Mouse (Mus musculus): ENCODE measurements around the gene Midn.
A peak's percentile ranks its signal among the peaks of the same experiment; 100 is the strongest.

The Midn gene

DNA sequence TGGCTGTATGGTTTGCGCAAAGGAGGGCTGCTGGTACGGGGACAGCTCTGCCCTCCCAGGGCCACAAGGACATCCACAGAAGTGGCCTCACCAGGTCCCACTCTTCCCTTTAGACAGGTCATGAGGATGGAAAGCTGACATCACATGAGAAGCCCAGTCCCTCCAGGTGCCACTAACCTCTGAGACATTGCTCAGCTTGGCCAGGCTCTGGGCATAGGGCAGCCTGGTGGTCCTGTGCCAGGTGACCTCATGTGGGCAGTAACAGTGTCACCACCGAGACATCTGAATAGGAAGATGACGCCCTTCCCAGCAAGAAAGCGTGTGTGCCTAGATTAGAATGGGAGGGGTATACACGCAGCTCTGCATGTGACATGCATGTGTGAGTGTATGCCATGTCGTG, 34.5 kb downstream of the Midn start:
- no peak for ATAC-seq (ENCODE audit: insufficient number of reproducible peaks, low FRiP score, low TSS enrichment)

DNA sequence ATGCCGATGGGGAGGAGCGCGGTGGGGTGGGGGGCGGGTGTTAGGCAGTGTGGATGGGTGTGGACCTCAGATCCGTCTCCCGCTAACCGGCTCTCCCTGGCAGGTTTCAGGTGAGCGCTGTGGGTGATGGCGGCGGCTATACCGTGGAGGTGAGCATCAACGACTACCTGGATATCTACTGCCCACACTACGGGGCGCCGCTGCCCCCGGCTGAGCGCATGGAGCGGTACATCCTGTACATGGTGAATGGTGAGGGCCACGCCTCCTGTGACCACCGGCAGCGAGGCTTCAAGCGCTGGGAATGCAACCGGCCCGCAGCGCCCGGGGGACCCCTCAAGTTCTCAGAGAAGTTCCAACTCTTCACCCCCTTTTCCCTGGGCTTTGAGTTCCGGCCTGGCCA, 38.6 kb downstream of the Midn start:
- ATAC-seq (ENCODE audit: insufficient number of reproducible peaks, low FRiP score, low TSS enrichment), result no peak

DNA sequence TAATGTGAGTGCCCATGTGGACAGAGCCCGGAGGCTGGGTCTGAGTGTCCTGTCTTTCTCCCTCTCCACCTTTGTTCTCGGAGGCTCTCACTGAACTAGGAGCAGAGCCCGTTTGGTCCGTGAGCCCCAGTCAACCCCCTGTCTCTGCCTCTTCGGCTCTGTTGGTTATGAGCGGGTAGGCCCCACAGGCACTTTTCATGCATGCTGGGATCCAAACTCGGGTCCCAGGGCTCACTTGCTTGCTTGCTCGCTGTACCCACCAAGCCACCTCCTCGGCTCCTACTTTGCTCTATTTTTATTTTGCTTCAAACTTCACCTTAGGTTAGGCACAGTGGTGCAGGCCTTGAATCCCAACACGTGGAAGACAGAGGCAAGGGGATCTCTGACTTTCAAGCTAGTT, 39.7 kb downstream of the Midn start:
- no peak for ATAC-seq (ENCODE audit: insufficient number of reproducible peaks, low FRiP score, low TSS enrichment)

DNA sequence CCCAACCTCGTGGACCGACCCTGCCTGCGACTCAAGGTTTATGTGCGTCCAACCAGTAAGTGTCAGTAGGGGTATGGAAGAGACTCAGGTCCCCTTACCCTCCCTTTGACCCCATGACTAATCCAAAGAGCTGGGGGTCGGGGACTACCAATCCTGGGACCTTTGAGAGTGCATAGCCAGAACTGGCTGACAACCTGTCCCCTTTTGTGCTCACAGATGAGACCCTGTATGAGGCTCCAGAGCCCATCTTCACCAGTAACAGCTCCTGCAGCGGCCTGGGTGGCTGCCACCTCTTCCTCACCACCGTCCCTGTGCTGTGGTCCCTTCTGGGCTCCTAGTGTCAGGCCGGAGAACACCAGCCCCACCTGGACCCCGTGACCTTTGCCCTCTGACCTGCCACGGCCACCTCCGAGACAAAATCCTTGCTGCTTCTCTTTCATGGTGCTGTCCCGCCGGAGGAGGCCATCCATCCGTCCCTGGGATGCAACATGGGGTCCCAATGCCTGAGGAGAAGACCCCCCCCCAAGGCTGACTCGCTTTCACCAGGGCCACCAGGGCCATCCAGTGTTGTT, 40.5 kb downstream of the Midn start:
- ATAC-seq (ENCODE audit: insufficient number of reproducible peaks, low FRiP score, low TSS enrichment), result no peak

DNA sequence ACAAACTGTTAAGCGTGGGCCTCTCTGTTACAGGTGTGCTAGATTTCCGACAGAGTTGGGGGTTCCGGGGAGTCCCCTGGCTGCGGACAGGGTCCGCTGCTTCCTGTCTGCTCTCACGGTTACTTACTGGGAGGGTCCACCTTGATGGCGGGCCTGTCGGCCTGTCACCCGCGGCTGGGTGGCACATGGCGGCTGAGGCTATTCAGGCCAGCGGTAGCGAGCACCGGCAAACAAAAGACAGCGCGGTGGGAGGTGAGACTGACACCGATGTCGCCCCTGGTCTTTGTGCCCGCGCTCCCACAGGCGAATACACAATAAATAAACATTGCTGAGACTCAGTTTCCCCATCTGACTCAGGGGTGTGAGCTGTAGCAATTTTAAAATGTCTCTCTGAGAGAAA, 41.9 kb downstream of the Midn start:
- no peak for ATAC-seq (ENCODE audit: insufficient number of reproducible peaks, low FRiP score, low TSS enrichment)

DNA sequence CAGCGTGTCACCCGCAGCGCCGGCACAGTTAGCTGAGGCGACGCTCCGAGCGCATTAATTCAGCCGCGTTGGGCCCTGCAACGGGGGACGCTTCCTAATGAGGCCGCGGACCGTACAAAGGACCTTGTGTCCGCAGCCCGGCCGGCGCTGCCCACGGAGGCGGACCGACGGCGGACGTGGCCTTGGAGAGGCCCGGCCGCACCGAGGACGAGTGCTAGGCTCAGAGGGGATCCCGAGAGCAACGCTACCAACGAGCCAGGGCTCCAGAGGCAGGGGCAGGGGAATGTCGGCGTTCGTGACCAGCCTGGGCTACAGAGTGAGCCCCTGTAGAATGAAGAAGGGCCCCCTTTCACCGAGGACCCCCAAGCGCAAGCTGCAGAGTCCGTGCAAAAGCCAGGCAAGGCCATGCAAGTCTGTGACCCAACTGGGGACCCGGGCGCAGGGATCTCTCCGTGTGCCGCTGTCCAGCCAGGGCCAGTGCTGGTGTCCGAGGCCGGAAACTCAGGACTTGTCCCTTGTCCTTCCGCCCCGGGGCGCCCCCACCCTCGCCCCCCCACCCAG, 42.5 kb downstream of the Midn start:
- no peak for ATAC-seq (ENCODE audit: insufficient number of reproducible peaks, low FRiP score, low TSS enrichment)

DNA sequence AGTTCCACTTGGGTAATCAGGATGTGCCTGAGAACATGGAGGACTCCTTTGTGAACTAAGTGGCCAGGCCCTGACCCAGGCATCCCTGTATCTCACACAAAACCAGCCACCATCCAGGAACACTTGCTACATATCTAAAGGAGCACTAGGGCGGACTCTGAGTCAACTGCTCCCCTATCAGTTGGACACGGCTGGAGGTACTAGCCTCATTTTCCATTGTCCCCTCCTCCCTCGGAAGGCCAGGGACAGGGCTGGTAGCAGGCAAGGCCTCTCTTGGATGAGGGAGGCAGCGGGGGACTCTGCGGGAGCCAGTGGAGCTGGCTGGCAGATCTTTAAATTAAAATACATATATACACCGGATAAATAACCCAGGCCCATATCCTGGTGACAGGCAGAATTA, 45.9 kb downstream of the Midn start:
- no peak for ATAC-seq (ENCODE audit: insufficient number of reproducible peaks, low FRiP score, low TSS enrichment)

DNA sequence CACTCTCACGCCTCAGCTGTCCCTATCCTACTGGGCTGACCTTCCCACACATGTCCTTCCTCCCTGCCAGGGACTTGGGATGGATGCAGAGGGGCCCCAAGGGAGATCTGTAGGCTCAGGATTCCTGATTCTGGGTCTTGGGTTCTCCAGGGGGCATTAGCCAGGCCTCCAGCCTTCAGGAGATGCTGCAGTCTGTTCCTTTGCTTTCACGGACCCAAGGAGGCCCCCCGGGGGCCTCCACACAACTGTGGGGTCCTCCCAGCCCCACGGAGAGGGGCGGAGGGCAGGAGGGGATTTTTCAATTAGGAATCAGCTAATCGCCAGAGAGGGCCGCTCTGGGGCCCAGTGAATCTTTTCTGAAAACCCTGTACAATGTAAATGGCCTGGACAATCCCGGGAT, 46.4 kb downstream of the Midn start:
- no peak for ATAC-seq (ENCODE audit: insufficient number of reproducible peaks, low FRiP score, low TSS enrichment)

DNA sequence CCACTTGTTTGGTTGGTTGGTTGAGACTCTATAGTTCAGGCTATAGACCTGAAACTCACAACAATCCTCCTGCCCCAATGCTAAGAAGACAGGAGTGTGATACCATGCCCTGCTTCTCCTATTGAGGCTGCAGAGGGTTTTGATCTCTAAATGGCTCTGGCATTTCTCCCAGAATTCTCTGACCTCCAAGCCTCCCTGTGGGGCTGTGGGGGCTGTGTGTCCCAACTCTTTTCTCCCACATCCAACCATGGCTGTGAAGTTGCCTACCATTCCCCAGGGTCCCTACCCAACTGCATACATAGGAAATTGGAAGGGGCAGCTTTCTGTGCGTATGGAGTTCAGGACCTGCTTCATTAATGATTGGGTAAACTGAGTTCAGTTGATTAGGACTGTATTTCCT, 48.1 kb downstream of the Midn start:
- no peak for ATAC-seq (ENCODE audit: insufficient number of reproducible peaks, low FRiP score, low TSS enrichment)

DNA sequence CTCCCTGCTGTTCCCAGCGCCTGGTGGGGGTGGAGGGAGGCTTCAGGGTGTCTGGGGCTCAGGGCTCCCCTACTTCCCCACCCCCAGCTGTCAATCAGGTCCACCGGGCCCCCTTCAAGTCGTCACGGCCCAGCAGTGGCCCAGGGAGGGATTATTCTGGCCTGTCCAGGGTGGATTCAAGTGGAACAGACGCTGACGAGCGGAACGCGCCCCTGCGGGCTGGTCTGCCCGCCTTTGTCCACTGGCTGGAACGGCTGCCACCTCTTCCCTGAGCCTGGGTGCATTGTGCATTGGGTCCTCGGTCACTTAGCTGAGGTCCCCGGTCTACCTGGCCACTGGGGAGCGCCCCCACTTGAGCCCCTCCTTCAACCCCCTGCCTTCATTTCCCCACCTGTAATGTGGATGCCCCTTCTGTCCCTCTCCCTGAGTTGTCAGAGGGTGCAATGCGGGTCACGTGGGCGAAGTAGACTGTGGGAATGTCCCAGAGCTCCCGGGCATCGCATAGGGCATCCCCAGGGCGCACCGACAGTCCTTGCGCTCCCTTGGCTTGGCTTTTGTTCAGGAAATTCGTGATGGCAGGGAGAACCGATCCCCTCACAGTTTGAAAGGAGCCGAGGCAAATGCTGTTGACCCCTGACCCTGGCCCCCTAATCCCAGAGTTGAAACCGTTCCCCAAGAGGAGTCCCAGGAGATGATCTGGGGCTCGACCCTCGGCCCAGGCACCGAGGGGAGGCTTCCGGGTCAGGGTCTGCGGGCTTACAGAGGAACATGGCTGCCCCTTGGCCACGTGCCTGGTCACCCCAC, 48.9 kb downstream of the Midn start:
- no peak for ATAC-seq (ENCODE audit: insufficient number of reproducible peaks, low FRiP score, low TSS enrichment)

DNA sequence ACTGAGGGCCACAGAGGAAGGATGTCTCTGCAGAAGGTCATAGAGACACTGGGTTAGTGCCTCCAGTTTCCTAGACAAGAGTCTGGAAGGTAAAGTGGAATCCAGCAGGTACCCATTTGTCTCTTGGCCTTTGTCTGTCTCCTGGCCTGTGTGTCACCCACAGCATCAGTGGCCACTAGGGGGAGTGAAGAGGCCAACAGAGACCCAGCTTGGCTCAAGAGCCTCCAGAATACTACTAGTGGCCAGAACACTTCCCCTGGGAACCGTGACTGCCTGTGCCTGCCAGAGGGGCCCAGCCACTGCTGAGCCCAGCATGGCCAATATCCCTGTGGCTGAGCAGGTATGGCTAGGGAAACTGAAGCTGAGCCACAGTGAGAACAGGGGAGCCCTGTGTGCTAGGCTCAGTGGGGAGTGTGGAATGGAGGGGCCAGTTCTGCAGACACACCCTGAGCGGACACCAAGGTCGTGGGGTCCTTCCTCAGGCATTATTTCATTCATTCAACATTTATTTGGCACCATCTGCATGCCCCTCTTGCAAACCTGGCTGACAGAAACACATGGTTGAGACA, 51.5 kb downstream of the Midn start:
- ATAC-seq (ENCODE audit: insufficient number of reproducible peaks, low FRiP score, low TSS enrichment), result peak; percentile 84; the same call in 1 of the 2 replicates

DNA sequence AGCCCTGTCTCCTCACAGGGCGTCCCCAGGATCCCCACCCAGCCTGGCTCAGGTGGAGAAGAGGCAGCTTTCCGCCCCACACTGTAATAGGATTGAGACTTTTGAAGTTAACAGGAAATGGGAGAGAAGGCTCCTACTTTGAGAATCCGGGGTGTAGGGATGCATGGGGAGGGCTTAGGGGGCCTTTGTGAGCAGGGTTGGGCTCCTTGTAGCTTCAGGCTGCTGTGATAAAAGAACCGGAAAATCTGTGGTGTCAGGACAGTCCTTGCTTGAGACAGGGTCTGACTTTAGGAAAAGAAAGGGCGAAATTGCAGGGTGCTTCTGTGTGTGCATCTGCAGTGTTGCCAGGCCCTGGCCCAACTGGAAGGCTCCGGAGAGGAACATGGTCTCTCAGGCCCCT, 52.4 kb downstream of the Midn start:
- ATAC-seq (ENCODE audit: insufficient number of reproducible peaks, low FRiP score, low TSS enrichment), result no peak

DNA sequence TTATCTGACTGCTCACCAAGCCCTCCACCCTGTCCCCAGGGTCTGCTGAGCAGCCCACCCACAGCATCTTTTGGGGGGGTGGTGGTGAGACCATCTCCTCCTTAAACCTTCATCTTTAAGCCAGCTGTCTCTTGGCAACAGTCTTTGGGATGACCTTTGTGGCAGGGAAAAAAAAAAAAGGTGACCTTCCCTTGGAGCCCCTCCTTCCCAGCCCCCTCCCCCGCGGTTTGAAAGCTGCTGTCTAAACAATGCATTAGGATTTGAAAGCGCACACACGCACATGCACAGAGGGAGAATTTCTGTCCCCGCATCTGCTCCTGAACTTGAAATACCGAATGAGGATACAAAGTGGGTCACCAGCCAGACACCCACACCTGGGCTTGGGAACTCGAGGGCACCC, 56.0 kb downstream of the Midn start:
- no peak for ATAC-seq (ENCODE audit: insufficient number of reproducible peaks, low FRiP score, low TSS enrichment)

DNA sequence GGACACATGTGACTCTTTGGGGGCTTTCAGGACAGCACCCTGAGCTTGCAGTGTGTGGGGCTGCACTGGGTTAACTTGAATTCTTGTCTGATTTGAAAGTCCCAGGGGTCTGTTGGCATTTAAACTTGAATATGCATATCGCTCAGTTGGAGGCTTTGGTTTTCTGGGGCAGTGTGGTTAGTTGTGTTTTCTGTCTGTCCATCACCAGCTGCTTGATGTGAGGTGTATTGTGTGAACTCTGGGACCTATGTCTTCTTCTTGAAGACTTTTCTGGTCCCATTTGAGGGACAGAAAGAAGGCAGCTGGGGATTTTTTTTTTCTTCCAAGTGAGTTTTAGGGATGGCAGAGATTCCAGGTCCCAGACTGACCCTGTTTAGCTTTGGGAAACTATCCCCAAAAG, 59.1 kb downstream of the Midn start:
- no peak for ATAC-seq (ENCODE audit: insufficient number of reproducible peaks, low FRiP score, low TSS enrichment)

DNA sequence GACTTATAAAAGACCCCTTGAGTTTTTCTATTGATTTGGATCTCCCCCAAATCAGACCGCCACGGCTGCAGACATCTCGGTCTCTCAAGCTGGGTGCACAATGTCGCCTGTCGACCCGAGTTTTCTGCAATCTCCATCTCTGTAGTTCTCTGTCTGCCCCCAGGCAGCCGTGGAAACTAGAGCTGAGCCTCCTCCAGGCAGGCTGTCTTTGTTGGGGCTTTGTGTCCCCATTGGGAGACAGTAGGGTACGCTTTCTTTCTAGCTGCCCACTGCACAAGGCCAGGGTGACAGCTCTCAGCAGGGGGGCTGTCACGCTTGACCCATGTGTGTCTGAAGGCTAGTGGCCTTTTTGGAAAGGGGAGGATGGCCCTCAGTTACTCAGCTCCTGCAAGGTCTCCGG, 59.6 kb downstream of the Midn start:
- ATAC-seq (ENCODE audit: insufficient number of reproducible peaks, low FRiP score, low TSS enrichment), result no peak

All from cerebellum, adult (tissue).